Mouse (Mus musculus): ENCODE results near the gene Csk.

The Csk gene

GRCm38 (mm10) chr9:57653283-57653682 lies at the start of gene Csk:
Csk (minus strand) TSS chr9:57653631.
- no peak for DNase-seq (ENCODE audit: low spot score)

DNA sequence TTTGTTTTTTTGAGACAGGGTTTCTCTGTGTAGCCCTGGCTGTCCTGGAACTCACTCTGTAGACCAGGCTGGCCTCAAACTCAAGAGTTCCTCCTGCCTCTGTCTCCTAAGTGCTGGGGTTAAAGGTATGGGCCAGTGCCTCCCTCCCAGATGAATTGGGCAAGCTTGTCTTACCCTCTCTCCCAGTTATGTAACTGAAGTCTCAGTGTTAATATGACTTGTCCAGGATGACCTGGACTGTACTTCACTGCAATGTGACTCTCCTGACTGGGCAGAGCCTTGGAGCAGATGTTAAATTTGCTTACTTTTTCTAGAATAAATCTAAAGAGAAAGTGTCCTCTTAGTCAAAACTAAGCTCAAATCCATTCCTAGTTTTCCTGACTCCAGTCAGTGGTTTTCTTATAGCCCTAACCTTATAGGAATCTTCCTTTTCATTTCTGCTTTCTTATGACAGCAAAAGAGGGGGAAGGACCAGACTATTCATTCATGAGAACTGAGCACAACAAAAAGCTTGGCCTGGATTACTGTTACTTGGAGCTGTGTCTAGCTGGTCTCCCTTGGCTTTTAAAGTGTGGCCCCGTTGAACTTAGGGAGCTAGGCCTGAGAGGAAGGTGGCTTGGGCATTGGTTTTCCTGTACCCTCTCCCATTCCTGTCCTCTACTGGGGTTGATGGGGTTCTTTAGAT lies 45.2 kb upstream of the Csk start:
- no peak for DNase-seq (ENCODE audit: low spot score)

- no peak for DNase-seq (ENCODE audit: low spot score)
Measured at GRCm38 (mm10) chr9:57697380-57697779, 43.9 kb upstream of the Csk start.

GRCm38 (mm10) chr9:57696380-57697285 lies 43.2 kb upstream of the Csk start:
- DNase-seq (ENCODE audit: low spot score): peak; percentile 34

DNA sequence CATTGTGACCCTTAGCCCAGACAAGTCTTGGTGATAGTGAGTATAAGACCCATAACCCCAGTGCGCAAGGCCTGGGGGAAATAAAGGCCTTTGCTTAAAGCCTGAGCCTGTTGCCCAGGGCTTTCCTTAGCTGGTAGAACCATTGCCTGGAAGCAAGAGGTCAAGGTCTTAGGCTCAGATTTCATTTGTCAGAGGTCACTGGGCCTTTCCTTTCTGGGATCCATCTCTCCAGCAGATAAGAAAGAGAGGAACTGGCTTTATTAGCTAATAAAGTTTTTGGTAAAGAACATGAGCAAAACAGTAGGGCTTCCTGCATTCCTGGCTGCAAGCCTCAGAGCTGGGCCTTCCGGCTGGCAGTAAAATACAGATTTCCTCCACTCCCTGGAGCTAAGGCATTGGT lies 40.7 kb upstream of the Csk start:
- no peak for DNase-seq (ENCODE audit: low spot score)

DNA sequence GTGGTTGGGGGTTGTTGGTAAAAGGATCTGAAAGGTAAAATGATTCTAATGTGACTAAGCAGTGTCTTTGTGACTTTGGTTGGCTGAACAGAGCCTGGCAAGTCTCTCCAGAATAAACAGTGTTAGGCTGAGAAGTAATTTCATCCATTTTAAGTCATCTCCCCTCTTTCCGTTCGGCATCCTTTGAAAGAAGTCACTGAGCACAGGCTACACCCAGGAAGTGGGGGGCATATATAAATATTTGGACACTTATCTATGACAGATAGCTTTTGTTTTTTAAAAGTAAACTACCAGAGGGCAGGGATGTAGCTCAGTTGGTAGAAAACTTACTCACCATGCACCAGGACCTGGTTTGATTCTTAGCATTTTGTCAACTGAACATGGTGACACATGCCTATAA lies 35.2 kb upstream of the Csk start:
- no peak for DNase-seq (ENCODE audit: low spot score)

- DNase-seq (ENCODE audit: low spot score): no peak
Measured at GRCm38 (mm10) chr9:57688158-57688557, 34.7 kb upstream of the Csk start.

GRCm38 (mm10) chr9:57687751-57688150 lies 34.3 kb upstream of the Csk start, which contains the start of gene Cyp1a1:
Cyp1a1 (plus strand) TSS chr9:57687928.
- no peak for DNase-seq (ENCODE audit: low spot score)

DNA sequence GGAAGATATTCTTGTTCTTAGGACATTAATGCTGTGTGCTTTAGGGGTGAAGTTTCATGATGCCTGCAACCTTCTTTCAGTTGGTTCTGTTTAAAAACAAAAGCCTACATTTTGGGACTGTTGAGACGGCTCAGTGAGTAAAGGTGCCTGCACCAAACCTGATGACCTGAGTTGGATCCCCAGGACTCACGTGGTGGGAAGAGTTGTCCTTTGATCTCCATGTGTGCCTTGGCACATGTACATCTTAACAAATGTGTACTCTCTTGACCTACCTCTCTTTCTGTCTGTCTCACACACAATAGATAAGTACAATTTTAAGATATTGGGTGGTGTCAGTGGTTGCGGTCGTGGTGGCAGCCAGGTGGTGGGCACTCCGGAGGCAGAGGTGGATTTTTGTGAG lies 32.6 kb upstream of the Csk start:
- DNase-seq (ENCODE audit: low spot score): no peak

GRCm38 (mm10) chr9:57683520-57683919 lies 30.1 kb upstream of the Csk start, which contains the start of gene Cyp1a2:
Cyp1a2 (minus strand) TSS chr9:57683703.
- DNase-seq (ENCODE audit: low spot score): no peak

DNA sequence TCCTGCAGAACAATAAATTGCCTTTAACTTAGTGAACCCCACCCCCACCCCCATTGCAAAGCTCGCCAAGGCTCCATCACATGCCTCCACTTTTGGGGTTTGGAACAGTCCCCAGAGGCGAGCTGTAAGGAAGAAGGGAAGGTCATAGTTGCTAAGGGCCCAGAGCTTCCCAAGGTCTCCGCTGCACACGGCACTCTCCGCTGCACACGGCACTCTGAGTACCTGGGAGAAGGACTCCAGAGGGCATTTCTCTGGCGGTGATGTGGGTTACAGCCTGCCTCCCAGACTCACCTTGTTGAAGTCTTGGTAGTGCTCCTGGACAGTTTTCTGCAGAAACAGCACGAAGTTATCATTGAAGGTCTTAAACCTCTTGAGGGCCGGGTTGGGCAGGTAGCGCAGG lies 28.0 kb upstream of the Csk start:
- no peak for DNase-seq (ENCODE audit: low spot score)

DNA sequence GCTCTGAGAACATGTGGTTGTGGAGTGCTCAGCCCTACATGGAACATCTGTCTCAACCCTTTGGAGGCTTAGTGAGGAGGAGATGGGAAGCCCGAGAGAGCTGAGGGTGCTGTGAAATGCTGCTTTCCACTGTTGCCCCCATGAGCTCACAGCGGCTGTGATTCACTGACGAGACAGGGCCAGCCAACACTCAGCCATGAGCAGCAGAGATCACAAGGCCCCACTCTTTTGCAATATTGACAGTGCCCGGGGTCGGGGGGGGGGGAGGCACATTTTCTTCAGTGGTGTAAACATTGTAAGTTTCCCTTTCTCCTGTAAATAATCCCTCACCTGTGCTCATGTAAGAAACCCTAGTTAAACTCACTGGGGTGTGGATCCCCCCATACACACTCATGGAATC lies 18.1 kb upstream of the Csk start:
- no peak for DNase-seq (ENCODE audit: low spot score)

DNA sequence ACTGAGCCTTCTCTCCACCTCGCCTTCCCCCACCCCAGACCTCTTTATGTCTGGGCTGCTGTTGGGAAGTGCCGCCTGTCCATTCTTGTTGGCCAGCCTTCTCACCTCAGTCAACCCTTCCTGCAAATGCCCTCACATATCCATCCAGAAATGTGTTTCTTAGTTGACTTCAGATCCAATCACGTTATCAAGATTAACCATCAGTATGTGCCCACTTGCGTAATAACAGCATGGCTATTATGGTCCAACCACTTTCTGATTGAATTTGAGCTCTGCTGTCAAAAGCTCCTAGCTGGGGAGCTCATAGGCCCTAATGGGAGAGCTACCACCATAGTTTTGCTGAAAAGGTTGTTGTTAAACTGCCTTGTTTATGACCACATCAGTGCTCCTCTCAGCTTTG lies 17.6 kb upstream of the Csk start:
- DNase-seq (ENCODE audit: low spot score): no peak

DNA sequence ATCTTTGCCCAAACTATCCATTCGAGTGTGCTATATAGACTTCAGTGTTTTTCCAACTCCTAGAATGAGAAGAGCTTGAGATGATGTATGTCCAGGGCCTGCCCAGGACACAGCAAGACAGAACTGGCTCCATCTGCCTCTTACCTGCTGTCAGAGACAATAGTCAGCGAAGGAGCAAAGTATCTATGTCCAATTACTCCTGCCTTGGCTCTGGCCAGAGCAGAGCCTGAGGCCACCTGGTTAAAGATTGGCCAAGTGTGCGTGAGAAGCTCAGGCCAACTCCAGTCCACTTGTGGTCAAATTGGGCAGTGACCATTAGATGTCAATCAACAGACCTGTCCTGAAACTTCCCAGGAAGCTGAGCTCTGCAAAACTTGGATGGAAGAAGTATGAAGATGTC lies 16.1 kb upstream of the Csk start:
- DNase-seq (ENCODE audit: low spot score): no peak

DNA sequence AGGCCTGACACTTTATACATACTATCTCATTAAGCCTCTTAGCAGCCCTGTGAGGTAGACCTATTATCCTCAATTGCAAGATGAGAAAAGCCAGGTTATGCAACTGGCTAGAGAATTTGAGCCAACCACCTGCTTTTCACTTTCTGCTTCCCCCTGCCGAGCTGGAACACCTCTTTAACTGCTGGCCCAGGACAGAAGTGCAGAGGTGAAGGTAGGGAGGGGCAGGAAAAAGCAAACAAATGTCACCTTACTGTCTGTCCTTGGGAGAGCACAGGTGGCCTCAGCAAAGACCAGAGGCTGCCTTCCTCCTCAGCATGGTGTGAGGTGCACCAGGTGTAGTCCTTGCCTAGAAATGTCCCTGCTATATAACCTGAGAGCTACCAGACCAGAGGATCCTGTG lies 14.8 kb upstream of the Csk start:
- DNase-seq (ENCODE audit: low spot score): no peak

GRCm38 (mm10) chr9:57667817-57668216 lies 14.4 kb upstream of the Csk start:
- DNase-seq (ENCODE audit: low spot score): no peak

DNA sequence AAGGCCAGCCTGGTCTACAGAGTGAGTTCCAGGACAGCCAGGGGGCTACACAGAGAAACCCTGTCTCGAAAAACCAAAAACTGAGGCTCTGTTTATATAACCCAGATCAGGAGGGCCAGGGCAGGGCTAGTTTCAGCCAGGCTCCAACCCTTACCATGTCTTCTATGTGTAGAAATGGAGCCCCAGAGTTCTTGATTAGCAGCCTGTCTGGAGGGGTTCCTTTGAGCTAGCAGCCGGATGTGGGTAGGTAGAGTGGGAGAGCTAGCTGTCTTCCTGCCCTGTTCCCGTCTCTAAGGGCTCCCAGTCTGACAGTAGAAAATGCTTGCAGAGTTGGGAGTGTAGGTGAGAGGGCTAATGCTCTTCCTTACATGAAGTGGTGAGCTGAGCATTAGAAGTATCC lies 13.7 kb upstream of the Csk start:
- DNase-seq (ENCODE audit: low spot score): peak; percentile 51

GRCm38 (mm10) chr9:57666536-57666935 lies 13.1 kb upstream of the Csk start:
- DNase-seq (ENCODE audit: low spot score): no peak

GRCm38 (mm10) chr9:57664616-57665015 lies 11.2 kb upstream of the Csk start:
- no peak for DNase-seq (ENCODE audit: low spot score)

DNA sequence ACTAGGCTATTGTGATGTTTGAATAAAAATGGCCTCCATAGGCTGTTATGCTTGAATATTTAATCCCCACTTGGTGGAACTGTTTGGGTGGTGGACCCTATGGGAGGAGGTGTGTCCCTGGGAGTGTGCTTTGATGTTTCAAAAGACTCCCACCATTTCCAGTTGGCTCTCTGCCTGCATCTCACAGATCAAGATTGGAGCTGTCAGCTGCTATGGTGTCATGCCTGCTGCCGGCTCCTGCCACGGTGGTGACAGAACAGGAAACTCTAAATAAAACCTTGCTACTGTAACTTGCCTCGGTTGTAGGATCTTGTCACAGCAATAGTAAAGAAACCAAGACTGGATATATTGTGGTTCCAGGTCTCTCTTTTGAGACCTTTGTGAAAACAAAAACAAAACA lies 8.1 kb upstream of the Csk start:
- no peak for DNase-seq (ENCODE audit: low spot score)

GRCm38 (mm10) chr9:57660501-57660900 lies 7.1 kb upstream of the Csk start:
- DNase-seq (ENCODE audit: low spot score): no peak

- peak; percentile 72 for DNase-seq (ENCODE audit: low spot score)
Measured at GRCm38 (mm10) chr9:57659774-57660173, 6.3 kb upstream of the Csk start.

DNA sequence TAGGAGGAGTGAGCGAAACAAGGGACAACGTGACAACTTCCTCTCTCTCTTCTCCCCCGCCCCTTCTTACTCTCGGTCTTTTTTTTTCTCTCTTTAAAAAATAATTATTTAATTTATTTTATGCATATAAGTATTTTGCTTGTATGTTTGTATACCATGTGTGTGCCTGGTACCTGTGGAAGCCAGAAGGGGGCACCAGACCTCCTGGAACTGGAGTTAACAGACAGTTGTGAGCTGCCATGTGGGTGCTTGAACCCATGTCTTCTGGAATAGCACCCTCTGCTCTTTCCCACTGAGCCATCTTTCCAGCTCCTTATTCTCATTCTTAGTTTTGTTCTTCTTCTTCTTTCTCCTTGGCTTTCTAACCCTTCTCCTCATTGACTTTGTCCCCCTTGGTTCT lies 5.5 kb upstream of the Csk start:
- DNase-seq (ENCODE audit: low spot score): no peak
